Comparison of ENCODE assay signal across 8 mouse cellular contexts in genomic region chr10:34206436-34206782, GRCm38 (mm10). TPM values are rescaled to one million over a fixed set of nuclear protein-coding genes. Genes with fewer than 3 reads are reported as not detected.
DNase-seq lines count a peak whose midpoint lies in the region; ATAC-seq lines count a peak whose summit lies in the region.

No protein-coding gene starts in this region.

- H3K9ac ChIP-seq in embryonic facial prominence, embryonic 12.5 days = peak overlapping the region; percentile 90
- H3K9ac ChIP-seq in heart, embryonic 11.5 days (ENCODE audit: low read depth, low read length) = peak overlapping the region; percentile 86

- H3K9me3 ChIP-seq in embryonic facial prominence, embryonic 12.5 days = no peaks in the 10 kb centered on the region
- no peaks in the 10 kb centered on the region for H3K9me3 ChIP-seq in heart, embryonic 11.5 days (replicated peaks; ENCODE audit: control insufficient read depth, low read length)

- peak overlapping the region; percentile 68 for H3K4me3 ChIP-seq in embryonic facial prominence, embryonic 12.5 days
- H3K4me3 ChIP-seq in heart, embryonic 11.5 days (ENCODE audit: low read depth, low read length) = peak overlapping the region; percentile 82

- H3K4me2 ChIP-seq in embryonic facial prominence, embryonic 12.5 days (replicated peaks) = peak overlapping the region; percentile 57
- peak overlapping the region; percentile 78 for H3K4me2 ChIP-seq in heart, embryonic 11.5 days

- peak overlapping the region; percentile 97 for H3K27ac ChIP-seq in embryonic facial prominence, embryonic 12.5 days
- peak overlapping the region; percentile 94 for H3K27ac ChIP-seq in heart, embryonic 11.5 days (ENCODE audit: low read depth, low read length)

- peaks cover 20% of the 10 kb centered on the region for H3K4me1 ChIP-seq in embryonic facial prominence, embryonic 12.5 days
- 0 out of 2 replicates have a peak, but pooled peaks cover 2% of the 10 kb centered on the region for H3K4me1 ChIP-seq in heart, embryonic 11.5 days (ENCODE audit: control insufficient read depth, insufficient read depth, low read length)

- WGBS in embryonic facial prominence, embryonic 12.5 days = 0% methylated on average over 15 of the region's 15 CpGs
- under 1% methylated on average over 15 of the region's 15 CpGs for WGBS in heart, embryonic 11.5 days (ENCODE audit: insufficient replicate concordance)

- peak; percentile 69 for ATAC-seq in embryonic facial prominence, embryonic 12.5 days (ENCODE audit: insufficient number of reproducible peaks, insufficient read depth, low FRiP score, low TSS enrichment)
- ATAC-seq in heart, embryonic 11.5 days (replicated peaks; ENCODE audit: insufficient number of reproducible peaks, low FRiP score, low TSS enrichment) = peak; percentile 50; the same call in 1 of the 2 replicates

- H3K27me3 ChIP-seq in embryonic facial prominence, embryonic 12.5 days = no peaks in the 10 kb centered on the region
- H3K27me3 ChIP-seq in heart, embryonic 11.5 days (ENCODE audit: control insufficient read depth, insufficient read depth, low read length) = no peaks in the 10 kb centered on the region

- peak; percentile 82 for DNase-seq in 3T3-L1 (ENCODE audit: low read depth, low spot score)
- DNase-seq in CD8-positive naive resting alpha-beta T cell, adult 2 months (ENCODE audit: low read depth in 2 of 2, low spot score in 2 of 2) = peak; percentile 31 to 46
- DNase-seq in kidney, postnatal 10 days = peak; percentile 62
- peak; percentile 59 for DNase-seq in lung, postnatal 36 days
- DNase-seq in right cerebral cortex, postnatal 4 days = peak; percentile 33
- no peak for DNase-seq in retina, embryonic 14.5 days (ENCODE audit: low spot score)

- no peaks in the 10 kb centered on the region for H3K36me3 ChIP-seq in embryonic facial prominence, embryonic 12.5 days
- no peaks in the 10 kb centered on the region for H3K36me3 ChIP-seq in heart, embryonic 11.5 days (ENCODE audit: control insufficient read depth, insufficient read depth, low read length)

RNA-seq across cellular contexts. Expression of gene Dse, which starts 1.1 kb away (rescaled TPM):
- 47.5 and 49.3 TPM in 2 replicates for polyA plus RNA-seq in embryonic facial prominence, embryonic 12.5 days (2016; fragmentation: Nextera tagmentation; extraction: Ambion mirVana)
- 21.3 and 23.2 TPM in 2 replicates for polyA plus RNA-seq in heart, embryonic 11.5 days (2014; fragmentation: Nextera tagmentation; extraction: Ambion mirVana)
